Mouse (Mus musculus) gastrocnemius, postnatal 10 days (tissue): ENCODE measurements at regions not wholly inside any gene's neighbourhood (a gene's known extent, or its start where the extent isn't known, plus 50 kb on each side); places are given as distances from the start of the nearest gene placed in this dataset.
A peak's percentile ranks its signal among the peaks of the same experiment; 100 is the strongest.

Experiments
- DNase-seq: peaks from one replicate; pipeline ENCODE4 v3.0.0; 2021; ENCODE audit warnings: mixed read lengths

- DNase-seq = no peak
Measured at GRCm38 (mm10) chr10:92225818-92226217, 496.4 kb downstream of the Nedd1 start.

- no peak for DNase-seq
Measured at GRCm38 (mm10) chr10:92225071-92225470, 497.1 kb downstream of the Nedd1 start.

GRCm38 (mm10) chr10:92219310-92219709, 502.9 kb downstream of the Nedd1 start:
- DNase-seq = no peak

GRCm38 (mm10) chr10:92170856-92171255, 551.4 kb downstream of the Nedd1 start:
- DNase-seq = no peak

GRCm38 (mm10) chr10:92166057-92166456, 556.2 kb downstream of the Nedd1 start:
- DNase-seq = no peak

GRCm38 (mm10) chr10:92164991-92165390, 557.2 kb downstream of the Nedd1 start:
- DNase-seq = no peak

- no peak for DNase-seq
Measured at GRCm38 (mm10) chr10:92164648-92164960, 557.6 kb downstream of the Nedd1 start.

GRCm38 (mm10) chr10:92163851-92164647, 558.2 kb downstream of the Nedd1 start:
- DNase-seq = no peak

- no peak for DNase-seq
Measured at GRCm38 (mm10) chr10:92163071-92163504, 559.1 kb downstream of the Nedd1 start.

GRCm38 (mm10) chr10:92162473-92163011, 559.7 kb downstream of the Nedd1 start:
- peak; percentile 5 for DNase-seq

GRCm38 (mm10) chr10:92161501-92161900, 560.7 kb downstream of the Nedd1 start:
- no peak for DNase-seq

GRCm38 (mm10) chr10:92146263-92146662, 576.0 kb downstream of the Nedd1 start:
- DNase-seq = no peak

- DNase-seq = no peak
Measured at GRCm38 (mm10) chr10:92135521-92135920, 586.7 kb downstream of the Nedd1 start.

GRCm38 (mm10) chr10:92112790-92113189, 609.4 kb downstream of the Nedd1 start:
- DNase-seq = no peak

GRCm38 (mm10) chr10:92106331-92106730, 615.9 kb downstream of the Nedd1 start:
- DNase-seq = no peak

- DNase-seq = no peak
Measured at GRCm38 (mm10) chr10:92103887-92104286, 618.3 kb downstream of the Nedd1 start.

GRCm38 (mm10) chr10:92102755-92103154, 619.5 kb downstream of the Nedd1 start:
- DNase-seq = no peak

GRCm38 (mm10) chr10:92097562-92097961, 624.7 kb downstream of the Nedd1 start:
- no peak for DNase-seq

- DNase-seq = no peak
Measured at GRCm38 (mm10) chr10:92097081-92097480, 625.1 kb downstream of the Nedd1 start.

GRCm38 (mm10) chr10:92091480-92092395, 630.5 kb downstream of the Nedd1 start:
- no peak for DNase-seq

- DNase-seq = no peak
Measured at GRCm38 (mm10) chr10:92082111-92082510, 640.1 kb downstream of the Nedd1 start.

- no peak for DNase-seq
Measured at GRCm38 (mm10) chr10:92081199-92081598, 641.0 kb downstream of the Nedd1 start.

- no peak for DNase-seq
Measured at GRCm38 (mm10) chr10:92079421-92079820, 642.8 kb downstream of the Nedd1 start.
